Mouse (Mus musculus) adrenal gland, postnatal 4 days (tissue): ENCODE measurements around the gene Kif17. TPM values are rescaled to one million over a fixed set of nuclear protein-coding genes. Genes with fewer than 3 reads are reported as not detected.

Experiments used
- DNase-seq, 2 experiments: peaks; one replicate each; pipeline ENCODE4 v3.0.0; 2021 to 2022; ENCODE audit warnings: low spot score in 2 of 2, mixed read lengths in 2 of 2
- microRNA-seq: library from miRNA; unstranded; fragments of <30 nt; microRNA quantifications from one replicate; pipeline ENCODE4 v1.2.0, GENCODE M21; 2021
- total RNA-seq, 2 experiments: library from RNA; stranded (reverse); gene quantifications; 2 replicates each; pipeline ENCODE4 v1.2.3; 2021

Gene Kif17
- total RNA-seq, 2 experiments from 2014 or later, result 5.6 to 6.7 TPM

- no peak for DNase-seq
These were observed 86.6 kb downstream of the Kif17 start for GRCm38 (mm10) chr4:138336876-138337275.

- no peak for DNase-seq
These were observed 87.1 kb downstream of the Kif17 start for GRCm38 (mm10) chr4:138337341-138337740.

DNA sequence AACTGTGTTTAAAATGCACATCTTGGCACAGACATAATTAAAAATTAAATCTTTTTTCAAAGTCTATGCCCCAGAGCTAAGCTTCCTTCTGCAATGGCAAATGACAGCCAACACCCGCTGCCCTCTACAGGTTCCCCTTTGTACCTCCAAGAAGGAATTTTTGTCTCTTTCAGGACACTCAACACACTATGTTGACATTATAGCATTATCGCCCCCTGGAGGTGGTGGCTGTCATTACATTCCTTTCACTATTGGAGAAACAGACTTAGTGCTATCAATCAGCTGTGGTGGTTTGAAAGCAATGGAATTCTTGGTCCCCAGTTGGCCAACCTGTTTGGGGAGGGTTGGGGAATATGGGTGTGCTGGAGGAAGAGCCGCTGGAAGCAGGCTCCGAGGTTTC lies 89.7 kb downstream of the Kif17 start:
- DNase-seq, result no peak

DNA sequence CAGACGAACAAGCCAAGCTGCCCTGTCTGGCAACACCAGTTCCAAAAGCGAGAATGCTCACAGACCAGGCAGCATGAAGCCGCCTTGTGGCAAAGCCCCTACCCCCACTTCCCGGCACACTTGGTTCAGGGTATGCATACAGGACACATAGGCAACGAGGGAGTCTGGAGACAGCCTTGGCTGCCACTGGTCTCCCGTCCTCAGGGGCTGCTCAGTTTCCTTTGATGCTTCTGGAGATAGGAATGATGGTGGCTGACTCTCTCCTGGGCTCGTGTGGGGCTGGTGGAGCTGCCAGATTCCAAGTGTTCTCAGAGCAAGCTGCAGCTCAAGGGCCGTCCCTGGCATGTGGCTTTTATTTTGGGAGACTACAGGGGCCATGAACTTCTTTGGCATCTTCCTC lies 91.2 kb downstream of the Kif17 start:
- DNase-seq, result no peak

GRCm38 (mm10) chr4:138342048-138342447 lies 91.8 kb downstream of the Kif17 start:
- no peak for DNase-seq

GRCm38 (mm10) chr4:138342778-138343177 lies 92.5 kb downstream of the Kif17 start:
- DNase-seq, result no peak

DNA sequence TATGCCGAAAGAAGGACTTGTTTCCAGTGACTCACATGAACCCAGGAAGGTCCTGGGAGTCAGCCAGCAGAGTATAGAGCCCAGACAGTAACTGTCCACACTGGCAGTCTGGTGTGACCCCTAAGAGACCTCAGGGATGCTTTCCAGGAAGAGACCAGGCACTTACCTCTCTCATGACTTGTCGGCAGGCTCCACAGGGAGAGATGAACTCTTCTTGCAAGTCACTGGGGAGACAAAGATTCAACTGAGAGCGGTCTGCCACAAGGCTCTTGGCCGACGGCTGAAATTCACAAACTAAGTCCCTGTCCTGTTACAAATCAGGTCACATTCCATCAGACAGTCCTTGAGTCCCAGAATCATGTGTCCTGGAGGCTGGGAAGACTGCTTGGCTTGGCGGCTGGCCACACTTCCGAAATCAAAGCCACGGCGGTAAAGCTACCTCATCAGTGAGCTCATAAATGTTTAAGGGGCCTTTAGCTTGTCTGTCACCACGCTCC lies 93.2 kb downstream of the Kif17 start:
- peak in 1 of 2 experiments; percentile 43 for DNase-seq

- no peak for DNase-seq
These were observed 94.8 kb downstream of the Kif17 start for GRCm38 (mm10) chr4:138344891-138345545.

DNA sequence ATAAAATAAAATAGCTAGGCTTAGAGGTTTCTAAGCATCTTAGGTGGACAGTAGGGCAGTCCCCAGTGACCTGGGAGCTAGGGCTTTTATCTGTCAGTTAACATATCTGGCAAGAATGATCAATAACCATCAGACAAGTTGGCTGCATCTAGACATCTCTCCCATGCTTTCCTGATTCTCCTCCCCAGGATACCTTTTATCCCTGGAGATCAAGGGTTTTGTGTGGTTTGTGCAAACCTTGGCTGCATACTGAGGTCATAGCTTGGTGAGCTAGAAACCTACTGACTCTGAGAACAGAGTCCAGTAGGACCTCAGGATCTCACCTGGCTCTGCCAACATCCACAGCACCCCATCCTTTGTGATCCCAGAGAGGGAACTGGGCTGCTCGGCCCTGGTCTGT lies 97.0 kb downstream of the Kif17 start:
- no peak for DNase-seq

DNA sequence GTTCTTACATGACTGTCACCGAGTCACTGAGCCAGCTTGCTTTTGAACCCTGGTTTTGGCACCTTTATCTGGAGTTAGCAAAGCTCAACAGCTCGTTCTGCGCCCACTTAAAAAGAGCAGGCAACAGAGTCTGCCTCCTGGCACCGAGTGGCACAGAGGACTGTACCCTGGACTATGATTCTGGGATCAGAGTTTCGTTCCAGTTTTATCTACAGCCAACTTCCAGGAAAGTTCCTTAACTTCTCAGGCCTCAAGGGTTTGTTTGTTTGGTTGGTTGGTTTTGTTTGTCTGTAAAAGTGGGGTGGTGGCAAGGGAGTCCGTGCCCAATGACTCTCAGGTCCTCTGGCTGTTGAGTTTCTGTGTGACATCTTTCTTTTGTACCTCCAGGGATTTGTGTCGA lies 98.5 kb downstream of the Kif17 start:
- no peak for DNase-seq

Small RNA genes lying within 50 kb of the gene (microRNA-seq; reads per million reads assigned to microRNA genes)
- gene Gm27646, result not detected
- gene Mir7019, result 2.6 reads per million, percentile 2 among the genes with 10 or more reads in this experiment

Other genes starting within 250 kb of the Kif17 start
- gene Hp1bp3, start 34.1 kb upstream of the Kif17 start, total RNA-seq, result 100 to 1,000 TPM; 212 to 217 TPM
- 1 to 10 TPM; 3.7 to 4.5 TPM for gene Sh2d5, start within 50 bp of the Kif17 start, total RNA-seq
- 100 to 1,000 TPM; 165 to 169 TPM for gene Ddost, start 54.3 kb downstream of the Kif17 start, total RNA-seq
- 100 to 1,000 TPM; 153 to 158 TPM for gene Pink1, start 75.9 kb downstream of the Kif17 start, total RNA-seq
- 10 to 100 TPM; 15.7 to 22.9 TPM for gene Cda, start 117.6 kb downstream of the Kif17 start, total RNA-seq
- 1 to 10 TPM; 2.2 to 3.2 TPM for gene Fam43b, start 146.1 kb downstream of the Kif17 start, total RNA-seq
- gene Mul1, start 184.2 kb downstream of the Kif17 start, total RNA-seq, result 10 to 100 TPM; 46.4 to 51.4 TPM
- gene Camk2n1, start 203.9 kb downstream of the Kif17 start, total RNA-seq, result 10 to 100 TPM; 32.9 to 36.4 TPM